Mouse (Mus musculus) limb, embryonic 15.5 days (tissue): ENCODE data around the gene Mad2l2. TPM values are rescaled to one million over a fixed set of nuclear protein-coding genes. Genes with fewer than 3 reads are reported as not detected.

Experiments
- ATAC-seq: fragments of 200-750 bp; cut with Nextera tagmentation; 2 replicates; pipeline ENCODE4 v1.8.0; 2017; ENCODE audit warnings: low read depth, moderate TSS enrichment; ENCODE audit not compliant: insufficient number of reproducible peaks, low FRiP score, low TSS enrichment
- H3K27ac ChIP-seq: fragments of 300-500 bp; sonication (generic); 2 replicates; pipeline ENCODE4 v1.5.1; 2015; ENCODE audit warnings: moderate library complexity, mild to moderate bottlenecking, inconsistent platforms
- H3K27me3 ChIP-seq: fragments of 300-500 bp; sonication (generic); 2 replicates; pipeline ENCODE4 v1.6.1; 2015; ENCODE audit warnings: inconsistent platforms
- H3K36me3 ChIP-seq: fragments of 300-500 bp; sonication (generic); 2 replicates; pipeline ENCODE4 v1.6.1; 2015; ENCODE audit warnings: inconsistent platforms
- H3K4me1 ChIP-seq: fragments of 300-500 bp; sonication (generic); 2 replicates; pipeline ENCODE4 v1.6.1; 2015; ENCODE audit warnings: inconsistent platforms
- H3K4me2 ChIP-seq: fragments of 300-500 bp; sonication (generic); 2 replicates; pipeline ENCODE4 v1.6.1; 2015; ENCODE audit warnings: mild to moderate bottlenecking, inconsistent platforms
- H3K4me3 ChIP-seq: fragments of 300-500 bp; sonication (generic); 2 replicates; pipeline ENCODE4 v1.5.1; 2015; ENCODE audit warnings: mild to moderate bottlenecking, inconsistent platforms
- H3K9ac ChIP-seq: fragments of 300-500 bp; sonication (generic); 2 replicates; pipeline ENCODE4 v1.6.1; 2015; ENCODE audit warnings: inconsistent platforms
- H3K9me3 ChIP-seq: fragments of 300-500 bp; sonication (generic); 2 replicates; pipeline ENCODE4 v1.6.1; 2016; ENCODE audit warnings: inconsistent platforms
- WGBS: fragments of 180-500 bp; shearing (Covaris S2); methylation state at CpG from one replicate; pipeline ENCODE4 v1.1.7; 2015; 5-methylcytosine and 5-hydroxymethylcytosine counted together
- polyA plus RNA-seq: library from polyadenylated mRNA; unstranded; fragments of >200 nt; fragmentation: Nextera tagmentation; extraction: Ambion mirVana; gene quantifications from 2 replicates; pipeline ENCODE4 v1.2.1, GENCODE M21; 2015

The Mad2l2 gene
- polyA plus RNA-seq, 1 experiment from 2014 or later: 47.7 TPM

GRCm38 (mm10) chr4:148130561-148131413 is 603 bp downstream of the Mad2l2 start, which contains the start of gene Draxin:
TSS of gene Draxin (minus strand) at chr4:148130698.
- peaks cover 40% of the 10 kb centered on the region for H3K27me3 ChIP-seq
- H3K36me3 ChIP-seq: no peaks in the 10 kb centered on the region
- H3K27ac ChIP-seq: peak within 1 kb of the TSS; percentile 43; the same call in 1 of the 2 replicates
- peak; percentile 81 for ATAC-seq
- H3K4me1 ChIP-seq: peaks cover 18% of the 10 kb centered on the region
- no peaks in the 10 kb centered on the region for H3K9me3 ChIP-seq
- H3K4me3 ChIP-seq: peak within 1 kb of the TSS; percentile 69
- WGBS: under 1% methylated on average over 69 of the region's 87 CpGs
- peak within 1 kb of the TSS; percentile 96 for H3K4me2 ChIP-seq
- H3K9ac ChIP-seq: peak within 1 kb of the TSS; percentile 39

GRCm38 (mm10) chr4:148131497-148132081 is 1.4 kb downstream of the Mad2l2 start:
- Histone ChIP-seq H3K27ac (no peak overlapping the region), H3K4me1 (peaks cover 18% of the 10 kb centered on the region), H3K9me3 (no peaks in the 10 kb centered on the region), H3K4me2 (peak overlapping the region; percentile 96), H3K27me3 (peaks cover 40% of the 10 kb centered on the region), H3K9ac (peak overlapping the region; percentile 35; the same call in 1 of the 2 replicates), H3K36me3 (no peaks in the 10 kb centered on the region), H3K4me3 (peak overlapping the region; percentile 69)
- ATAC-seq: no peak
- WGBS: 2% methylated on average over 21 of the region's 21 CpGs

- Histone ChIP-seq H3K36me3 (no peaks in the 10 kb centered on the region), H3K9me3 (no peaks in the 10 kb centered on the region), H3K4me1 (peaks cover 24% of the 10 kb centered on the region), H3K4me3 (no peak overlapping the region), H3K27me3 (peaks cover 28% of the 10 kb centered on the region), H3K9ac (no peak overlapping the region), H3K4me2 (no peak overlapping the region), H3K27ac (no peak overlapping the region)
- 83% methylated on average over 8 of the region's 8 CpGs for WGBS
- ATAC-seq: no peak
Observed at GRCm38 (mm10) chr4:148134988-148135387, 4.8 kb downstream of the Mad2l2 start.

GRCm38 (mm10) chr4:148137503-148137902 is 7.3 kb downstream of the Mad2l2 start:
- H3K27me3 ChIP-seq: peaks cover 7% of the 10 kb centered on the region; the same call in 1 of the 2 replicates
- WGBS: 76% methylated on average over 8 of the region's 8 CpGs

GRCm38 (mm10) chr4:148139767-148140097 is 9.5 kb downstream of the Mad2l2 start:
- peak overlapping the region; percentile 90 for H3K4me2 ChIP-seq
- H3K4me3 ChIP-seq: peak overlapping the region; percentile 77
- ATAC-seq: no peak
- 0 out of 2 replicates have a peak, but pooled peaks cover 2% of the 10 kb centered on the region for H3K36me3 ChIP-seq
- H3K9ac ChIP-seq: peak overlapping the region; percentile 55
- peak overlapping the region; percentile 93 for H3K27ac ChIP-seq
- 1% methylated on average over 12 of the region's 12 CpGs for WGBS
- H3K27me3 ChIP-seq: peaks cover 7% of the 10 kb centered on the region; the same call in 1 of the 2 replicates
- no peaks in the 10 kb centered on the region for H3K9me3 ChIP-seq
- peaks cover 12% of the 10 kb centered on the region; the same call in 1 of the 2 replicates for H3K4me1 ChIP-seq

More at GRCm38 (mm10) chr4:148137503-148137902, 7.3 kb downstream of the Mad2l2 start:
- no peak overlapping the region for H3K27ac ChIP-seq
- H3K9me3 ChIP-seq: no peaks in the 10 kb centered on the region
- no peak overlapping the region for H3K4me3 ChIP-seq
- ATAC-seq: no peak
- no peak overlapping the region for H3K4me2 ChIP-seq
- no peak overlapping the region for H3K9ac ChIP-seq
- no peaks in the 10 kb centered on the region for H3K36me3 ChIP-seq
- H3K4me1 ChIP-seq: peaks cover 12% of the 10 kb centered on the region; the same call in 1 of the 2 replicates

- H3K27ac ChIP-seq: peak overlapping the region; percentile 93
- ATAC-seq: peak; percentile 92
Observed at GRCm38 (mm10) chr4:148140098-148141011, 10.2 kb downstream of the Mad2l2 start.

GRCm38 (mm10) chr4:148143721-148144120 is 13.5 kb downstream of the Mad2l2 start:
- no peak overlapping the region for H3K27ac ChIP-seq
- WGBS: 86% methylated on average over 5 of the region's 5 CpGs
- H3K27me3 ChIP-seq: peaks cover 1% of the 10 kb centered on the region; the same call in 1 of the 2 replicates
- no peak overlapping the region for H3K9ac ChIP-seq
- peaks cover 12% of the 10 kb centered on the region; the same call in 1 of the 2 replicates for H3K4me1 ChIP-seq
- peaks cover 25% of the 10 kb centered on the region for H3K36me3 ChIP-seq
- no peaks in the 10 kb centered on the region for H3K9me3 ChIP-seq
- no peak for ATAC-seq
- H3K4me3 ChIP-seq: no peak overlapping the region
- no peak overlapping the region for H3K4me2 ChIP-seq

More at GRCm38 (mm10) chr4:148140098-148141011, 10.2 kb downstream of the Mad2l2 start:
- Histone ChIP-seq H3K27me3 (peaks cover 7% of the 10 kb centered on the region; the same call in 1 of the 2 replicates), H3K4me1 (peaks cover 12% of the 10 kb centered on the region; the same call in 1 of the 2 replicates), H3K9me3 (no peaks in the 10 kb centered on the region), H3K9ac (peak overlapping the region; percentile 55), H3K36me3 (peaks cover 6% of the 10 kb centered on the region), H3K4me3 (peak overlapping the region; percentile 77), H3K4me2 (peak overlapping the region; percentile 90)
- WGBS: under 1% methylated on average over 65 of the region's 65 CpGs

GRCm38 (mm10) chr4:148147714-148148113 is 17.5 kb downstream of the Mad2l2 start:
- peaks cover 25% of the 10 kb centered on the region for H3K36me3 ChIP-seq
- WGBS: 91% methylated on average over 2 of the region's 2 CpGs
- H3K4me2 ChIP-seq: no peak overlapping the region
- no peak overlapping the region for H3K9ac ChIP-seq
- no peaks in the 10 kb centered on the region for H3K9me3 ChIP-seq
- ATAC-seq: no peak
- no peak overlapping the region for H3K27ac ChIP-seq
- no peaks in the 10 kb centered on the region for H3K27me3 ChIP-seq
- no peak overlapping the region for H3K4me3 ChIP-seq
- peaks cover 23% of the 10 kb centered on the region; the same call in 1 of the 2 replicates for H3K4me1 ChIP-seq

GRCm38 (mm10) chr4:148149540-148149939 is 19.4 kb downstream of the Mad2l2 start:
- no peak overlapping the region for H3K9ac ChIP-seq
- WGBS: 45% methylated on average over 12 of the region's 12 CpGs
- peaks cover 25% of the 10 kb centered on the region for H3K36me3 ChIP-seq
- no peak for ATAC-seq
- no peak overlapping the region for H3K4me2 ChIP-seq
- no peaks in the 10 kb centered on the region for H3K27me3 ChIP-seq
- H3K4me3 ChIP-seq: no peak overlapping the region
- H3K27ac ChIP-seq: no peak overlapping the region
- peaks cover 23% of the 10 kb centered on the region; the same call in 1 of the 2 replicates for H3K4me1 ChIP-seq
- H3K9me3 ChIP-seq: no peaks in the 10 kb centered on the region

GRCm38 (mm10) chr4:148150242-148150641 is 20.1 kb downstream of the Mad2l2 start:
- Histone ChIP-seq H3K9ac (no peak overlapping the region), H3K9me3 (no peaks in the 10 kb centered on the region), H3K4me2 (no peak overlapping the region), H3K4me3 (no peak overlapping the region), H3K27me3 (no peaks in the 10 kb centered on the region), H3K27ac (no peak overlapping the region), H3K36me3 (peaks cover 21% of the 10 kb centered on the region), H3K4me1 (peaks cover 23% of the 10 kb centered on the region; the same call in 1 of the 2 replicates)
- no peak for ATAC-seq
- WGBS: 37% methylated on average over 7 of the region's 7 CpGs

- WGBS: 50% methylated on average over 3 of the region's 3 CpGs
- no peak for ATAC-seq
- H3K27ac ChIP-seq: no peak overlapping the region
- no peaks in the 10 kb centered on the region for H3K27me3 ChIP-seq
- H3K9ac ChIP-seq: no peak overlapping the region
- H3K4me2 ChIP-seq: peak overlapping the region; percentile 95
- H3K4me3 ChIP-seq: peak overlapping the region; percentile 66
- no peaks in the 10 kb centered on the region for H3K9me3 ChIP-seq
- H3K4me1 ChIP-seq: peaks cover 23% of the 10 kb centered on the region; the same call in 1 of the 2 replicates
- H3K36me3 ChIP-seq: peaks cover 17% of the 10 kb centered on the region; the same call in 1 of the 2 replicates
Observed at GRCm38 (mm10) chr4:148150953-148151266, 20.7 kb downstream of the Mad2l2 start.
